Mouse (Mus musculus) adrenal gland, postnatal 10 days (tissue): ENCODE measurements around the gene Camk1d. TPM values are rescaled to one million over a fixed set of nuclear protein-coding genes. Genes with fewer than 3 reads are reported as not detected.

Experiments
- DNase-seq: peaks from one replicate; pipeline ENCODE4 v3.0.0; 2021; ENCODE audit warnings: mixed read lengths
- total RNA-seq, 2 experiments: library from RNA; stranded (reverse); gene quantifications; 2 replicates each; pipeline ENCODE4 v1.2.3; 2021

The Camk1d gene
- total RNA-seq, 2 experiments from 2014 or later, result 5.2 to 7.3 TPM

DNA sequence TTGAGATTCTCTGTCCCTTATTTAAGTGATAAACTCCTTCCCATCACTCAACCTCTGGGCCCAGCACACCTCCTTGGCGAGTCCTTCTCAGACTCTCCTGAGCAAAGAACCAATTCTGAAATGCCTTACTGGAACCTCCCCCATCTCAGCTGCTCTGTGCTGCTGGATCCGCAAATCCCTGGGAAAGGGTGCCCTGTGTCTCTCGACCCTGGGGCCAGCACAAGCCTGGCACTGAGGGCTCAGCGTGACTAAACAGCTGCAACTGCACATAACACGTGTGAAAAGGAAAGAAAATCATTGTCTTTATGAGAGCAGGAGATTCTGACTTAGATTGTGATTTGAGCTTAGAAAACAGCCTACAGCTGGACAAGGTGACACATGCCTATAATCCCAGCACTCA is 52.4 kb downstream of the Camk1d start:
- DNase-seq, result no peak

DNA sequence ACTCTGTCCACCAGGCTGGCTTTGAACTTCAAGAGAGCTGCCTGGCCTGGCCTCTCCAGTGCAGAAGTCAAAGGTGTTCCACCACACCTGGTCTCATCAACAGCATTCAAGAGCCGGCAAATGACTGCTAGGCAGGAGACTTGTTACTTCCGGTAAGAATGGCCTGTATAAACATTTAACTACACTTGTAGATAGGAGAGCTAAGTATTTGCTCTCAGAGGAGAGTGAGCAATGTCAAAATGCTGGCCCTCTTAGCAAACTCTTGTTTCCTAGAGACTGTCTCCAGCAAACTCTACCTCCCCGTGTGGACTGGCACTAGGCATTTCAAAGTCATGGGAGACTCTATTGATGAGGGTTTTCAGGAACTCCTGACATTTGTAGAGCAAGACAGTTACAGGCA is 56.3 kb downstream of the Camk1d start:
- DNase-seq, result no peak

DNA sequence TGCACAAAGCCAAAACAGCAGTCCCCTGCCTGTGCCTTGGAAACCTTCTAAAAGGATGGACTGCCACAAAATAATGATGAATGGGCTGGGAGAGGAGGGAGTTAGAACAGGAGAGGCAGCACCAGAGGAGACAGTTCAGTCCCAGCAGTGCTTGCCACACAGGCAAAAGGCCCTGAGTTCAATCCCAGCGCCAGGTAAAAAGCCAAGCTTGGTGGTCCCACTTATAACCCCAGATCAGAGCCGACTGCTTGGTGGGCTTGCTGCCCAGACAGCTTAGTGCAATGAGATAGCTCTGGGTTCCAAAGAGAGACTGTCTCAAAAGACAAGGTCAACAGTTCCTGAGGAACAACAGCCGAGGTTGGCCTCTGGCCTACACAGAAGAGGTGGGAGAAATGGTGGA is 58.0 kb downstream of the Camk1d start:
- no peak for DNase-seq

GRCm38 (mm10) chr2:5652071-5652470 is 62.2 kb downstream of the Camk1d start:
- no peak for DNase-seq

GRCm38 (mm10) chr2:5651285-5651870 is 62.9 kb downstream of the Camk1d start:
- DNase-seq, result no peak

GRCm38 (mm10) chr2:5649226-5649625 is 65.1 kb downstream of the Camk1d start:
- no peak for DNase-seq

GRCm38 (mm10) chr2:5648764-5649163 is 65.6 kb downstream of the Camk1d start:
- DNase-seq, result peak; percentile 22

- no peak for DNase-seq
Measured at GRCm38 (mm10) chr2:5646322-5646721, 68.0 kb downstream of the Camk1d start.

- DNase-seq, result no peak
Measured at GRCm38 (mm10) chr2:5645584-5645983, 68.7 kb downstream of the Camk1d start.

DNA sequence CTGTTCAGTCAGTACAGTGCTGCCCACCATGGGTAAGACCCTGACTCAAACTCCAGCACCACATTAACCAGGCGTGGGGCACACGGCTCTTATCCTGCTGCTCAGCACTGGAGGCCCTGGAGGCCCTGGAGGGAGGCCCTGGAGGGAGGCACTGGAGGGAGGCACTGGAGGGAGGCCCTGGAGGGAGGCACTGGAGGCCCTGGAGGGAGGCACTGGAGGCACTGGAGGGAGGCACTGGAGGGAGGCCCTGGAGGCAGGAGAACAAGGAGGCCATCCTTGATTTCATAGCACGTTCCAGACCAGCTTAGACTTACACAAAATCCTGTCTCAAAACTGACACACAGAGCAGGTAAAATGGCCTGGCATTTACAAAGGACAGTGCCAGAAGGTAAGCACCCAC is 70.4 kb downstream of the Camk1d start:
- DNase-seq, result no peak

GRCm38 (mm10) chr2:5643226-5643625 is 71.1 kb downstream of the Camk1d start:
- DNase-seq, result no peak

DNA sequence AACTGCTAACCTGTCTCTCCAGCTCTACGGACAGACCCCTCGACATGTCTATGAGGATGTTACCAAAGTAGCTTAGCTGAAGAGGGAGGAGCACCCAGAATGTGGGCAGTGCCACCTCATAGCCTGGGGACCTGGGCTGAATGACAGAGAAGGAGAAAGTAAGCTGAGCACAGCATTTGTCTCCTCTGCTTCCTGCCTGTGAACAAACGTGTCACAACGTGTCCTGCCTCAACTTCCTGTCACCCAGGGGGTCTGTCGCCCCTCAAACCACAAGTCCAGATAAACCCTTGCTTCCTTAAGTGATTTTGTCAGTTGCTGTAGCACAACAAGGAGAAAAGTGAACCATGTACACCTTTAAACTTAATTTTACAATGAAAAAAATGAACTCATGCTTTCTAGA is 71.7 kb downstream of the Camk1d start:
- no peak for DNase-seq

- no peak for DNase-seq
Measured at GRCm38 (mm10) chr2:5641678-5642077, 72.6 kb downstream of the Camk1d start.

GRCm38 (mm10) chr2:5640586-5640985 is 73.7 kb downstream of the Camk1d start:
- DNase-seq, result no peak

DNA sequence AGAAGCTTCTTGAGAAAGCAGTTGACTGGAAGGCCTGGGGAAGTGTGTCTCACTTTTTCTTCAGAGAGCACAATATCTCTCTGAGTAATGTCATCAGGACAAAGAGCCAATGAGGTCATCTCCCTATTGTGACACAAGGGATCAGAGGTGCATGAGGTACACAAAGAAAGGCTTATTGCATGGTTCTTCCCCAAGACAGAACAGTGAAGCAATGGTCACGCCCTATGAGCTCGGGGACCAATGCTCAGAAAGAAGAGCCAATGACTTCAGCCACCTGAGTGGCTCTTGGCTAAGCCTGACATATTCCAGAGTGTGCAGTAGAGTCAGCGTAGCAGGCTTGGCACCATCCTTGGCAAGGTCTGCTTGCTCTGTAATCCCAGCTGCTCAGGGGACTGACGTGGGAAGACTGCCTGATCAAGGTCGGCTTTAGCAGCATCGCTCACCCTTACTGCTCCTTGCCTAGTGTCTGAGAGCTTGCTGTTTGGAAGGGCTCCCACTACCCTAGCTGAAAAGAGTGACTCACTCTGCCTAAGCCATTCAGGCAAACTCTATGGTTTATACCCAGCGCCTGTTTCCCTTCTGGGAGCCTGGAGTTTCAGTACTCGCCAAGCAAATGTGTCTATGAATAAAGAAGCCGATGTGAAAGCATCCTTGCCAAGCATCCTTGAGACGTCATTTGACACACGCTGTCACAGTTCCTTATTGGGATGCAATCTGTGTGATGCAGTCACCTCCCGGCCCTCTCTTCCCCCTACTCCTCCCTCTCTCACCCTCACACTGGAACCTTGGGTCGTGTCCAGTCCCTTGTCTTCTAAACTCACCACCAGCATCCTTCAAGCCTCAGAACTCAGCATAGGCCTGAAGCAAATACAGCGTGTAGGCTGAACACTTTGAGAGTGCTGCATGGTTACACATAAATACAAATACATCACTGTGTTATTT is 77.2 kb downstream of the Camk1d start:
- peak; percentile 52 for DNase-seq

GRCm38 (mm10) chr2:5632355-5632684 is 82.0 kb downstream of the Camk1d start:
- DNase-seq, result no peak

- no peak for DNase-seq
Measured at GRCm38 (mm10) chr2:5631676-5632354, 82.5 kb downstream of the Camk1d start.

GRCm38 (mm10) chr2:5630710-5631109 is 83.6 kb downstream of the Camk1d start:
- no peak for DNase-seq

GRCm38 (mm10) chr2:5624379-5624778 is 89.9 kb downstream of the Camk1d start:
- DNase-seq, result no peak

GRCm38 (mm10) chr2:5618361-5618896 is 95.9 kb downstream of the Camk1d start:
- no peak for DNase-seq

DNA sequence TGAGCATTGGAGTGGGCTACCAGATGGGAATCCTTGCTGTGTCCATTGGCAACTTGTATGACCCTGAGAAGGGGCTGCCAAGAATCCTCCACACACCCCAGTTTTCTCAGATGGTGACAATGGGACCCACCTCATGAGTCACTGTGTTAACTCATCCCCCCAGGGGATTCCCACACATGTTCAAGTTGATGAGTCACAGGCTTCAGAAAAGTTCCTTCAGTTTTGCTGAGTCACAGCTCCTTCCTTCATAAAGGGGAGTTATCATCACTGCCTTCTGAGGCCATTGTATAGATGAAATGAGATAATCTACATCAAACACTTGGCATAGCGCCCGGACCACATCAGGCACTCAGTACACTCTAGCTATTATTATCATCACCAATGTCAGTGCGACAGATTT is 99.4 kb downstream of the Camk1d start:
- peak; percentile 28 for DNase-seq

- no peak for DNase-seq
Measured at GRCm38 (mm10) chr2:5614308-5614705, 100.0 kb downstream of the Camk1d start.
